Mouse (Mus musculus): ENCODE measurements around the gene Arl14ep.

DNA sequence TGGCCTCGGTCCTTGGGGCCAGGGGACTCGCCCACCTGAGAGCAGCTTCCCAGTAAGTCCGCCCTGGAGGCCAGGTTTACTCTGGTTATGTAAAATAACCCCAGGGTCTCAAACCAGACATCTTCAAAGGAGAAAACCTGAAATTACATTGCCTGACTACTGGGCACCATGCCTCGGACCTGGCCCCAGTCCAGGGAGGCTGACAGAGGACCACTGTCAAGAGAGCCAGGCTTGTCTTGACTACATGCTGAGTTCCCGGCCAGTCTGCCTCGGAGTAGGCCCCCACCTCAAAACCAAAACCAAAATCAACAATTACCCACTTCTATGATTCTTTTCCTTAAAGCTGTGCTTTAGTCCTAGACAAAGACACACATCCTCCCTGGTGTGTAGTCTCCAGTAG is 5.9 kb downstream of the Arl14ep start:
- TF ChIP-seq CTCF (IDR thresholded peaks at IDR 0.05; ENCODE audit: low read depth, low read length): no peak
- TF ChIP-seq GATA1 (IDR thresholded peaks at IDR 0.05; ENCODE audit: borderline replicate concordance, low read length): no peak
- no peak for TF ChIP-seq TAL1 (conservative IDR thresholded peaks at IDR 0.05; ENCODE audit: low read depth, low read length)
- TF ChIP-seq GATA2 (IDR thresholded peaks at IDR 0.05; ENCODE audit: borderline replicate concordance, low read depth, low read length): no peak
